Mouse (Mus musculus) gastrocnemius, adult 18-20 months (tissue): Measurements from ENCODE around the gene Gpatch1. TPM values are rescaled to one million over a fixed set of nuclear protein-coding genes. Genes with fewer than 3 reads are reported as not detected.

ENCODE experiments used
- DNase-seq: peaks from one replicate; pipeline ENCODE4 v3.0.0; 2021; ENCODE audit warnings: low spot score
- long read RNA-seq, 2 experiments: library from polyadenylated mRNA; stranded (forward); transcript quantifications; one replicate each; pipeline ENCODE4 v2.0.0; 2021
- total RNA-seq, 2 experiments: library from RNA; stranded (reverse); gene quantifications; 2 replicates each; pipeline ENCODE4 v1.2.3; 2021

Gpatch1 gene
- total RNA-seq: 1 to 10 TPM; 7.0 to 7.6 TPM
- long read RNA-seq, experiment 1, transcript Gpatch1-201 (20 exons, 3,065 nt): major isoform, 10 of 12 reads
- long read RNA-seq, experiment 1, partial matches to known transcripts: 1 of 12 reads
- long read RNA-seq, experiment 1, other reads (novel, unspliced or antisense): 1 of 12 reads
- long read RNA-seq, experiment 2, transcript Gpatch1-201 (20 exons, 3,065 nt): major isoform, 11 of 14 reads
- long read RNA-seq, experiment 2, partial matches to known transcripts: 0 of 14 reads
- long read RNA-seq, experiment 2, other reads (novel, unspliced or antisense): 3 of 14 reads

DNA sequence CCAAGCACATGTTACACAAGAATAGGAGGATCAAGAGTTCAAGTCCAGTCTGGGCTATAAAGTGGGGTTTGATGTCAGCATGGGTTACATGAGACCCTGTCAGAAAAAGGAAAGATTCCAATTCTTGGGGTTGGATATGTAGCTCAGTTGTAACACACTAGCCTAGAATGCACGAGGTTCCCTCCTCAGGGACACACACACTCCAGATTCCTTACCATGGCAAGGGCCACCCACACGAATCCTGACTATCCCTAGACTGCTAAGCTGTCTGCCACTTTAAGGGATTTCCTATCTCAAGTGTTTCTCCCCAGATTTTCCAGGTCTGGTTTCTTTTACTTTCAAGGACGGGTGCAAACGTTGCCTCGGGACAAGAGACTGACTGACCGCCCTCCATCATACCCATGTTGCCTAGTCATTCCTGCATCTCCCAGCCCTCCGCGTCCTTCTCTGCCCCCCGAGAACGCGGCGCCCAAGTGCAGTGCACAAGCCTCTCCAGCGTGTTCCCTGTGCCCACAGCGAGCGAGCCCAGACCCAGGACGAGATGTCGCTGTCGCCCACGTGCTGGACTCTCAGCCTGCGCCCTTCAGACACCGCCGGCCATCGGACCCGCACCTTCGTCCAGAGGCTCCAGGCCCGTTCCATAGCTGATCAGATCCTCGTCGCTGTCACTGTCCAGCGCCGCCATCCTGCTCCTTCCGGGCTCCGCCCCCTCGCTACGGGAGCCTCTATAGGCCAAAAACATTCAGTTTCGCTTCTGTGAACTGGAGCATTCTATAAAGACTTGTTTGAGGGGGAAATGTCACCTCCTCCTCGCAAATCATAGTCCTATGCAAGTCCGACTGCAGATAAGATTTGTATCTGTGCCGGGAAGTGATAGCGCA lies at the start of gene Gpatch1:
Gene Gpatch1 (minus strand): TSS at position 712 of the 881 bp plus-strand sequence.
- peak; percentile 96 for DNase-seq

DNA sequence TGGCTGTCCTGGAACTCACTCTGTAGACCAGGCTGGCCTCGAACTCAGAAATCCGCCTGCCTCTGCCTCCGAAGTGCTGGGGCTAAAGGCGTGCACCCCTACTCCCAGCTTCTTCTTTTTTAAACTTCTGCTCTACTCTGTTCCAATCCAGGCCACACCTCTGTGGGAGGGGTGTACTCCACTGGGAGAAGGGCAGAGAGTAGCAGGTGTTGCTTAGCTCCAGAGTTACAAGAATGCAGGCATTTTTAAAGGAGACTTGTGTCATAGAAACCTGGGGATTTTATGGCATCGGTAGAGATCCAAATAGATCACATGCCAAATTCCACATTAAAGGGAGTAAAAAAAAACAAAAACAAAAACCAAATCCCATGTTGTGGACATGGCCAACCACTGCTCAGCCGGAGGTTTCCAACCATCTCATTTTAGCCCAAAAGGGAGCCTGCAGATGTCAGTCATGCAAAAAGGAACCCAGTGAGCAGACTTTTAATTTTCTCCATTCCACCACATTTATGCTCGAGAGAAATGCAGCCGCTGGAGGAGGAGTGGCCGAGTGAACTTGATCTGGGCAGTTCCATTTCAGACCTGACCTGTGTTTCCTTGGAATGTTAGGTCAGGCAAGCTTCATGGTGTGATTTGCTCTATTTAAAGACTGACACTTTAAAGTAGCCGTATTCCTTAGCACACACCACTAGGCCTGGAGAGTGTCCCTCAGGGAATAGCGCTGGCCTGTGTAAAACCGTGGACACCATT lies 47.1 kb upstream of the Gpatch1 start:
- DNase-seq: peak; percentile 8

DNA sequence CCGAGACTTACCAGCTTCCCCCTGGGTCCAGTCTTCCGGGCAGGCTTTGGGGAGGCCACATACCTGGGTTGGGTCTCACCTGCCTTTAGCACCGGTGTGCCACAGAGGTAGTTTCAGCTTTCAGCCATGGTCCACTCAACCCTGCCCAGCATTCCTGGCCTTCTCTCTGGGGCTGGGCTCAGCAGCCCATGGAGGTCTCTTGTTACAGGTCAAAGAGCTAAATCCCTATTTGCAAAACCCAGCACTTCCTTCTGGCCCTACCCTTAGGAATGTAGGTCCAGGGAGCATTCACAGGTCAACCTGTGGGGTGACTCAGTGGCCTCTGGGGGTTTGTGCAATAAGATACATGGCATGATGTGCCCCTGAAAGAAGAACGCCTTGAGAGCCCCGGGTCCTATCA lies 44.6 kb upstream of the Gpatch1 start:
- DNase-seq: no peak

DNA sequence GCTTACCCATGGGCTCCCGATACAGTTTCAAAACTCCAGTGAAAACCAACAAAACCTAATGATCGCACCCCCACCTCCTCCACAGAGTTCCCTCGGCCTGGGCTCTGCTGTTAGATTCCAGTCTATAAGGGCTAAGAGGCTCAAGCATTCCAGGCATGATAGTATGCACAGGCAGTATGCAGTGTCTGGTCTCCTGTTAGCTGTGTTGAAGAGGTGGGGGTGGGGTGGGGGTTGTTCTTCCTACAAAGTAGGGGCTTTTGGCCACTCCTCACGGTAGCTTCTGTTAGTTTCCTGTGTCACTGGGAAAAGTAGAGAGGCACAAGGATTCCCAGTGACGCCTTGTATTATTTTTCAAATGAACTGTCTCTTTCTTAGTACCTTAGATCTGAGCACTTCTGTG lies 44.0 kb upstream of the Gpatch1 start:
- DNase-seq: no peak

DNA sequence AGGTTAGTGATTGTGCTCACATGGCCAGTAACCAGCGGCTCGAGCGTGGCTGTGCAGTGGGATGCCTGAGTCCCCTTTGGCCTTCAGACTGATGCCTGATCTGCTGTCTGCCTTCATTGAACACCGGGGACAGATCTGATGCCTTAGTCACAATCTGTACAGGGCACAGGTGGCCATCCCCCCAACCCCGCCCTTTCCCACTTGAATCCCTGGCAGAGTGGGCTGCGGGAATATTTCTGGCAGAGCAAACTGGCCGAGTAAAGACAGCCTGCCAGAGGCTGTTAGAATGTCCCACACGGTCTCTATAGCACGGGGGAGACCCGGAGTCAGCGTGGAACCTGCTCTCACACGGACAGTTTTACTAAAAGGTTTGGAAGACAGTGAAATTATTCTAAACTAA lies 39.4 kb upstream of the Gpatch1 start:
- no peak for DNase-seq

DNA sequence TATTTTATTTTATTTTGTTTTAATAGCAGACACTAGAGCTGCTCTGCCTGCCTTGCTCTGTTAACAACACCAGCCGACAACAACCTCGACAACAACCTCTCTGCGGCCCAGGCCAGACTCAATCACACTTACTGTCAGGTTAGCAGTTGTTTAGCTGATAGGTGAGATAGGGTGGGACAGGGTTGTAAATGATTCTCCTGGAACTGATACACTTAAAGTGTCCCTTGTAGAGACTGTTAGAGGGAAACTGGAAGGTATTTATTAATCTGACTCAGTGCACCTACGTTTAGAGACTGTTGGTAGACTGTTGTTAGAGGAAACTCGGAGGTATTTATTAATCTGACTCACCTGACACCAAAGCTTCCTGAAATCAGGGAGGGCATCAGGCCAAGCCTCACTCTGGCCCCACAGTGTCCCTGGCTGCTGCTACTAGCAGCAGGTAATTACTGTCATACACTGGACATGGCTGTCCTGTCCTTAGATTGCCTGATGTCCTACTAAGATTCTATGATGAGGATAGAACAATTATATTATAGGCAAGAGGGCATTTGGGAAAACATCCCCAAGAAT lies 37.1 kb upstream of the Gpatch1 start:
- DNase-seq: no peak

DNA sequence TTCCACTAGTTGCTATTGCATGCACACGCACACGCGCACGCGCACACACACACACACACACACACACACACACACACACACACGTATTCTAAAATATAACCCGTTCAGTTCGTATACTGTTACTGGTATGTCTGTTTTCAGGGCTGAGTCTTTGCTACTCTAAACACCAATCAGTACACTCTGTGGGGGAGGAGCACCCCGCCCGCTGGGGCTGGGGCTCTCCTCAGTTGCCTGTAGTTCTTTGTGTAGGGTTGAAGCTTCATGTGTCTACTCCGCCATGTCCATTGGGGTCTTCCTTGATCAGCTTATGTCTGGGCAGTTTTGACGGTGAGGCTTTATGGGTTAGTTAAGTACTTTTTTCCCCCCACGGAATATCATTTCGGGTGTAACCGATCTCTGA lies 35.1 kb upstream of the Gpatch1 start:
- no peak for DNase-seq

DNA sequence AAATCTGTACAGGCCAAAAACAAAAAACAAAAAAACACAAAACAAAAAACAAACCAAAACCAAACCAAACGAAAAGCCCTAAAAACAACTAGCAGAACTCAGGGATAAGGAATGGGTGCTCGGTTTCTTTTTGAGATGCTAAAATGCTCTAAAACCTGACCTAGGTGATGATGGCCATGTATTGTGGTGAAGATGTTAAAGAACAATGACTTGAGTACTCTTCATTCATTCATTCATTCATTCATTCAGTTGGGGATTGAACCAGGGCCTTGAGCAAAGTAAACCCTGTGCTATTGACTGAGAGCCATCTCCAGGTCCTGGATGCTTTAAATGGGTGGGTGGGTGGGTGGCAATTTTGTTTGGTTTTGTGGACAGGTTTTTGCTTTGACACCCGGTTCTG lies 32.9 kb upstream of the Gpatch1 start:
- DNase-seq: no peak

DNA sequence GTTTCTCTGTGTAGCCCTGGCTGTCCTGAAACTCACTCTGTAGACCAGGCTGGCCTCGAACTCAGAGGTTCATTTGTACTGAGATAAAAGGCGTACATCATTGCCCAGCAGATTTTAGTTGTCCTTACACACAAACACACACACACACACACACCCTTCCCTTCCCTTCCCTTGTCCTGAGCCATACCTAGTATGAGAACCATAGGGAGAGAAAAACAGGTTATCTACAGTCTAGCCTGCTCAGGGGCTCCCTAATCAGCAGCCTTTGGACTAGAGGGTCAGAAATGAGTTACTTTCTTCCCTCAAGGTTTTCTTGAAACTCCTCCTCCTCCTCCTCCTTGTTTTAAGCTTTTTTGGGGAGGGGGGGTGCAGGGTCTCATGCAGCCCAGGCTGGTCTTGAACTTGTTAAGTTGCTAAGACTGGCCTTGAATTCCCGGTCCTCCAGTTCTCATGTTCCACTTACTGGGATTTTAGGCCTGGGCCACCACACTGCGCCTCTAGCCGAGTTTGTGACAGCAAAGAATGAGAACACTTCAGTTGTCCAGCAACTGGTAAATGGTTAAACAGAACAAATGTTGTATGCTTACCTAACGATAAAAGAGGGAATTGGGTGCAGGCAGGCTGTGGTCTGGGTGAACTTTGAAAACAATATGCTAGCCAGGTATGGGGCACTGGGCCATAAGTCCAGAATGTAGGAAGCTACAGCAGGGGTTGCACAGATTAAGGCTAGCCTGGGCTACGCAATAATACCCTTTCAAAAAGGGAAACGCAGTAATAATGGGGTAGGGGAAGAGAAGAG lies 31.8 kb upstream of the Gpatch1 start:
- no peak for DNase-seq

DNA sequence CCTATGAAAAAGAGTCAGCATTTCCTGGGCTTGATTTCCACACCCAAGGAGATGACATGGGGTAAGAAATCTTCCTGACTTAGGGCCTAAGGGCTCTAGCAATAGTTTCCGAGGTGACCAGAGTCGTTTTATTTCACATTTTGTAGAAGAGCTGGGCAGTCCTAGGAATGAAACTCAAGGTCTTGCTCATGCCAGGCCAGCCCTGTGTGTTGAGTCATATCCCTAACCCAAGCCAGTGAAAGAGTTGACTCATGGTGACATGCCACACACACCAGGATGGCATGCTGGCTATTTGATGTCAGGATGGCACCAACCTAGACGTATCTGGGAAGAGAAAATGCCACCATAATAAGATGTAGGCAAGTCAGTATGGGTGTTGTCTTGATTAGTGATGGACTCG lies 30.8 kb upstream of the Gpatch1 start:
- no peak for DNase-seq

DNA sequence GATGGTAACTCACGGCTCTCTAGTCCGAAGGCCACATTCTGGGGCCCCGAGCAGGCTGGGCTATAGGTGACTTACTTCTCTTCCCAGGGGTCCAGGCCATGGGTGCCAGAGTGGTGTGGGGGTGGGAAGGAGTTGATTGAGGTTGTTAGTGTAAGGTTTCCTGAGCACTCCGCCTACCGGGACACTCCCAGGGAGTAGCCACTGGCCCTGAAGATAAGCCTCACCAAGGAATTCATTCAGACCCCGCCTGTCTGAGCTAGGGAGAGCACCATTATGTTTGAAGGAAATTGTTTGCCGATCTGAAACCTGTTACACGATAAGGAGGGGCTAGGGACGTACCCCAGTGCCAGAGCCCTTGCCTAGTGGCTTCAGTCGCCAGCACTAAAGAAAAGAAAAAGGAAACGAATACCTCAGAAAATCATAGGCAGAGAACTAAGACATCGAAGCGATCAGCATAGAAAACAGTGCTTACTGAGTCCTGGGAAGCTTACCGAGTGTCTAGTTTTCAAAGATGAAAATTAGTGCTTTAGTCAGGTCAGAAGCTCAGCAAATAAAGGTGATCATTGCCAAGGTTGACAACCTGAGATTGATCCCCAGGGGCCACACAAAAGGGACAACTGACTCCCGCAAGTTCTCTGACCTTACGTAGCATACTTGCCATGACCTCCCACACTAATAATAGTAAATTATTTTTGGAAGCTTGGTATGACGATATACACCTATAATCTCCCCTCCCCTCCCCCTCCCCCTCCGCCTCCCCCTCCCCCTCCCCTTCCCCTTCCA lies 29.9 kb upstream of the Gpatch1 start:
- no peak for DNase-seq

DNA sequence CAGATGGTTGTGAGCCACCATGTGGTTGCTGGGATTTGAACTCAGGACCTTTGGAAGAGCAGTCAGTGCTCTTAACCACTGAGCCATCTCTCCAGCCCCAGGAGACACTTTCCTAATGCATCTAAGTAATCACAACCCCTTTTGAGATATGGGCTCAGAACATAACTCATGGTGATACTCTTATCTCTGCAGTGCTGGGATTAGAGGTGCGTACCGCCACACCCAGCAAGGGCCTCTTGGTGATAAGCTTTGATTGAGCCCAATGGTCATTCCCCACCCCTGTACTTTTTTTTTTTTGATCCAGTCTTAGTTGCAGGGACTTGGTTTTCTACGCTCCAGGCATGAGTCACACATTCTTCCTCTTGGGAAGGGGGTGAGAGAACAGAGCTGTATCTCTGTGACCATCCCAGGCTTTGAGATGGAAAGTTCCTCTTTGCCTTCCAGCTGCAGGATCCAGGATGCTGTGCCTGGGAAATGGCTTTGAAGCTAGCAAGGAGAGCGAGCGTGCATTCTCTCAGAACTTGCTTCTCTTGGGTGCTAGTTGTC lies 26.6 kb upstream of the Gpatch1 start:
- no peak for DNase-seq

DNA sequence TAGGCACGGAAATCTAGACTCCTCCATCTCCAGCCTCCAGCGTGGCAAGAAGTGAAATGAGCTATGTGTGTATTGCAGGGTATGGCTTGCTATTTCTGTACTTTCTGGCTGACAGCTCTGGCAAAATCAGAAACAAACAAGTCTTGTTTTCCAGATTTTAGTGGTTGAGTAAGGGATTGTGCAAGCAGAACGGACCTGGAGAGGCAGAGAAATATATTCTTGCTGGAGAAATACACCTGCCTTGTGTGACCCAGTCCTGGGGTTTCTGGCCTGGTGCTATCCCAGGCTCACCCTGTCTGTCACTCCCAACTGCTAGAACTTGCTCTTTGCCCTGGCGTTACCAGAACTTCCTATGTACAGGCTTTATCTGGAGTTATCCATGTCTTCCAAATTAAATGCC lies 24.3 kb upstream of the Gpatch1 start:
- no peak for DNase-seq

DNA sequence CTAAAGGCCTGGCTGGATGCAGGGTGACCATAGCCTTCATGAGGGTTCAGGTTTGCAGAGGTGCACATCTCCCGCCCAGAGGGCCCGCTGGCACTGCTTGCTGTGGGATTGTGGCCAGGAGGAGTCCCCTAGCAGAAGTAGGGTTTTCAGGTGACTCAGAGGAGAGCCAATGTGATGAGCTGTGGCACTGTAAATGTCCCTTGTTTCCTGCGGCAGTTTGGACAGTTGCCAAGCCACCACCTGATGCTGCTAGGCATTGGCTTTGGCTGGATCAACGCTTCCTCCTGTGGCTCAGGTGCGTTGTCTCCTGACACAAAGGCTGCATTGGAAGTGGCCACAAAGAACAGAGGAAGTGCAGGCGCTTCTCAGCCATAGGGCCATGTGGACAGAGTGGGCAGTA lies 23.0 kb upstream of the Gpatch1 start:
- no peak for DNase-seq

DNA sequence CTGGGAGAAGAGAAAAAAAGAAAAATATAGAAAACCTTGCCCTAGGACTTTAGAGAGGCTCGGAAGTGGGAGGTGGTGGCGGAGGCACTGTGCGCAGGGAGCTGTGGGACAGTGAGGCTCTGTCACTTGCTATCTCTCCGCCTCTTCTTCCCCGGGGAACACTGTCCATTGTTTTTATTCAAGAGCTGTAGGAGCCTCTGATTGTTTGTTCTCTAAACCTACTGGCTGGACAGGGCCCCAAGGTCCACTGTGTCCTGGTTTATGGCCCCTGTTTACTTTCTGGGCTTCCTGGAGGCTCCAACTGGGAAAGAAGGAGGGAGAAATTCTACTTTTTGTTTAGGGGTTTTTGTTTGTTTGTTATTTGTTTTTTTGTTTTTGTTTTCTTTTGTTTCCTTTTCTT lies 22.0 kb upstream of the Gpatch1 start:
- no peak for DNase-seq

DNA sequence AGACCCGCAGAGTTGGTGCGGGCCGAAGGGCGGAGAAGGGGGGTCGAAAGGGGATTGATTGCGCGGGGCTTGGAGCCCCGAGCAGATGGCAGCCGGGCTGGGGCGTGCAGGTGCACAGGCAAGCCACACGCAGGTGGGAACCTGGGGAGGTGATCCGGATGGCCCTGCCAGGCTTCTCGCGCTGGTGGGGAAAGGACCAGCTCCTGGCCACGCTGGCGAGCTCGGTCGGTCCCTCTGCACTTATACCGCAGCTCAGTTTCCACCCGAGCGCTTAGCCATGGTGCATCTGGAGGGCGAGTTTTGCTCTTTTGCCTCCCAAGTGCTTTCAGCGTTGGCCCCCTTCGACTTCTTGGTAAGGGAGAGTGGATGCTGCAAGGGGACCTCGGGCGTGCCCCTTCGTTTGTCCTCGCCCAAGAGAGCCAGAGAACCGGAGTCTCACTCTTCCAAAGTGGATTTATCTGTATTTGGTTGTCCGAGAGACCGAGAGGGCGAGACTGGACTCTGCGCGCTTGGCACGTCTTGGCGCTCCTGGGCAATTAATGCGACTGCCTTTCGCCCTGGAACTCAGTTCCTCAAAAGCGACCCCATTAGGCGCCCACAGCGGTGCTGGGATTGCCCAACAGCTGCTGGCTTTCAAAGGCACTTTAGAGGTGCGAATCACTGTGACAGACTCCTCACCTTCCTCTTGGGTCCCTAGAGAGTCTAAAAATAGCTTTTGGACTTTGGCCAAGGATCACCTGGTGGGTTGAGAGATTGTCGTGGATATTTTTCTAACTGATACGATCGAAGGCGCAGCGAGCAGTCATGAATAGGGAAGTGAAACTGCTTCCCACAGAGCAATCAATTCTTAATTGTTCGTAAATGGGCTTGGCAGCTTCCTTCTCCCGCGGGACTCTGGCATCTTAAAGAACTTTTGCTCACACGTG lies 16.6 kb upstream of the Gpatch1 start:
- peak; percentile 16 for DNase-seq

DNA sequence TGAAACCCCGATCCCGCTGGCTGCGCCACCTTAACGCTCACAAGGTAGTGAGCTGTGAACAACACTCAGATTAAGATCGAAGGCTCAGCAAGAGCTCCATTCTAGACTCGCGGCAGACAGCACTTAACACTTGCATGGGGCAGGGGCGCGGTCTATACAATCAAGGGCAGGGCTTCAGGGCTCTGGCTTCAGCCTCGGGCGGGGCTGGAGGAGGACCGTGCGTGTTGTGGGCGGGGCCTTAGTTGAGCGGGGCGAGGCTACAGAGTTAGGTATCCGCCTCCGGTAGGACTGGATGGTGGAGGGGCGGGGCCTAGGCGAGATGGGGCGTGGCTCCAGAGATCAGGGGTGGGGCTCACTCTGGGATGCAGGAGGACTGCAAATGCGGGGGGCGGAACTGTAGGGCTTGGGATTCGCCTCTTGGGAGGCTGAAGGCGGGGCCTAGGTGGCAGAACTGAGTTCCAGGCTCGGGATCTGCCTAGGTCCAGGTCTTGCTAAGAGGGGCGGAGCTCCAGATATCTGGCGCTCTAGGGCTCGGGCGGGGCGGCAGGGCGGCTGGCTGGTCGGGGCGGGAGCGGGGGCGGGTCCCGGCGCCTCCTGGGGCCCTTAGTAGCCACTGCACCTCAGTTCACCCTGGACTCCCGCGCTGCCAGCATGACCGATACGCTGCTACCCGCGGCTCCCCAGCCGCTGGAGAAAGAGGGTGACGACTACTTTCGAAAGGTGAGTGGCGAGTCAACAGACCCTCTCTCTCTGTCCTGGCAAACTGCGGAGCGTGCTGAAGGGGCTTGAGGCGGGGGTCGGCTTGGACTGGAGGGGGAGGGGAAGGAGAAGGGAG lies 15.7 kb upstream of the Gpatch1 start, which contains the start of gene Rhpn2:
Gene Rhpn2 (plus strand): TSS at position 479 of the 835 bp plus-strand sequence.
- DNase-seq: peak; percentile 100

DNA sequence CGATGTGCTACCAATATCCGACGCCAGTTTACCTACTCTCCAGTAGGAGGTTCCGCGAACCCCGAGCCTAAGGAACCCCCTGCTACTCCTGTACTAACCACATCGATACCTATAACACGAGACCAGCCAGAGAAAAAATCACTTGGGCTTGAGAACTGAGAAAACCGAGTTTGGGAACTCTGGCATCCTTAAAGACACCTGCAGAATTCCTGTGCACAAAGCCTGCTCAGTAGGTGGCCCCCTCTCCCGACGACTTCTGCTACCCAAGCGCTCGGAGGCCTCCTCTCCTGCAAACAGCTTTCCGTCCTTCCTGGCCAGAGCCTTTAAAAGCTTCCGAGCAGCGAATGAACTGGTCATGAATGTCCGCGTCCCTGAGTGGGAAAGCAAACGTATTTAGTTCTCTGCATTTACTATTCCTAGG lies 15.0 kb upstream of the Gpatch1 start:
- no peak for DNase-seq
